In the genomic region with DNA sequence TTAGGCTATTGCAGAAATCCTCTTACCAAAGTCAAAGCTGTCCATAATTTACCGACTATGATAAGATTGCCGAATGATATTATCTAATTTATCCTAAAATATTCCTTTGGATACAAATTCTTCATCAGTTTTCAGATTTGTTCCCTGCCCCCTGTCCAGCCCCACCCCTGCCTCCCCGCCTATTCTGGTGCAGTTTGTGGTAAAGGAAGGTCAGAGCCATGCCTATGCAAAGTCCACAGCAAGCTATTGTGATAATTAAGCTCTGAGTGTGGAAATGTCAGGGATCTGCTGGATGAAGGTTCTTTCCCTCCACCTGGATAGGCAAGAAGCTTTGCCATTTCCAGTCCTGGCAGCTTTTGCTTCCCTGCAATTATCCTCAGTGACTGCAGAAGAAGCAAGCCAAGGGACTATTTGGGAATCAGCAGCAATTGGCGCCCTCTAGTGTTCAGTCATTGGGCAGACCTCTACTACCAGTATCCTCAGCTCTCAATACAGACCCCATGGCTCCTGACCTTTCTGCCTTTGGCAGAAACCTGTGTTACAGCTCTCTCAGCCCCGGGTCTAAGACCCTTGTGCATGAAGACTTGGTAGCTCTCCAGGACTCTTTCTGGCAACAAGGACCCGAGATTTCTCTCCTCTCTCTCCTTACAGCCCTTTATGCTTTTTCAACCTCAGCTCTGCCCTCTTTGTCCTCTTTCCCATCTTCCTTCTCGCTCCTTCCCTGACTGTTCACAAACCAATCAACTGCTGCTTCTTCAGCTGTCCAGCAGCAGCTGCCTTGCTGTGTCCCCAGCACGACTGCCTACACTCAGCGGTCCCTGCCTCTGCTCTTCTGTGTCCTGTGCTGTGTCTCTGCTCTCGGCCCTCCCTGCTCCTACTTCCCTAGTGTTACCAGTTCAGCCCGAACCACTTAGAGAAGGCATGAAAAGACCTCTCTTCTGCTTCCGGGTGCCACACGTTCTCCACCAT, we compare ENCODE assay signal across 9 mouse cellular contexts. TPM values are rescaled to one million over a fixed set of nuclear protein-coding genes. Genes with fewer than 3 reads are reported as not detected.
A peak's percentile ranks its signal among the peaks of the same experiment; 100 is the strongest.
DNase-seq lines count a peak whose midpoint lies in the region; ATAC-seq lines count a peak whose summit lies in the region.
"Not testable (repeated sequence)": the region's sequence is repeated elsewhere in the genome, so short reads cannot be mapped to it uniquely, and the experiment has no call there.
"Had no signal": no experiment of that assay in that cellular context is flagged by ENCODE, and none has a peak within 500 bp of the region (broad histone marks: within the 10 kb centered on the region; RNA-seq: fewer than 3 reads in every experiment).

No protein-coding gene starts in this region.

- not testable (repeated sequence) for H3K4me1 ChIP-seq in forebrain, embryonic 11.5 days (replicated peaks; ENCODE audit: control insufficient read depth, insufficient read depth, low read length); liver, embryonic 11.5 days (replicated peaks; ENCODE audit: control insufficient read depth, insufficient read depth, low read length)

- H3K36me3 ChIP-seq in forebrain, embryonic 11.5 days (ENCODE audit: control insufficient read depth, insufficient read depth, low read length); liver, embryonic 11.5 days (ENCODE audit: control insufficient read depth, insufficient read depth, low read length): not testable (repeated sequence)

- not testable (repeated sequence) for H3K27me3 ChIP-seq in forebrain, embryonic 11.5 days (ENCODE audit: control insufficient read depth, insufficient read depth, low read length); liver, embryonic 11.5 days (replicated peaks; ENCODE audit: control insufficient read depth, insufficient read depth, low read length)

- peak; percentile 92 for ATAC-seq in forebrain, embryonic 11.5 days (replicated peaks; ENCODE audit: low FRiP score)
- peak; percentile 61 for ATAC-seq in liver, embryonic 11.5 days (replicated peaks; ENCODE audit: low FRiP score)
- ATAC-seq in monocyte, adult 5-6 weeks (replicated peaks; ENCODE audit: insufficient number of reproducible peaks, low FRiP score, low TSS enrichment, poor library complexity, severe bottlenecking): 0 out of 2 replicates have a peak, but pooled peaks have one; percentile 51

- H3K27ac ChIP-seq in forebrain, embryonic 11.5 days (ENCODE audit: low read depth, low read length): not testable (repeated sequence)
- peak overlapping the region; percentile 13; the same call in 1 of the 2 replicates for H3K27ac ChIP-seq in liver, embryonic 11.5 days (ENCODE audit: low read depth, low read length)

- H3K4me3 ChIP-seq in forebrain, embryonic 11.5 days (ENCODE audit: low read depth, low read length); liver, embryonic 11.5 days (ENCODE audit: low read depth, low read length): not testable (repeated sequence)

- H3K9me3 ChIP-seq in forebrain, embryonic 11.5 days (ENCODE audit: control insufficient read depth, low read length); liver, embryonic 11.5 days (ENCODE audit: control insufficient read depth, low read length): not testable (repeated sequence)

- peak; percentile 57 to 61 for DNase-seq in B cell, adult 2 months
- peak; percentile 12 for DNase-seq in c-Kit-positive CD71-negative TER-119-negative erythroid progenitor cells, embryonic 14.5 days (ENCODE audit: low read depth)
- peak; percentile 74 for DNase-seq in forebrain, embryonic 11.5 days (ENCODE audit: low spot score)
- peak; percentile 49 to 64 for DNase-seq in heart, postnatal 10 days
- DNase-seq in kidney, postnatal 25 days: peak; percentile 52 to 60
- not testable (repeated sequence) for DNase-seq in liver, embryonic 11.5 days (ENCODE audit: low spot score)
- DNase-seq in spleen, postnatal 36 days (ENCODE audit: low spot score in 2 of 2): peak; percentile 22 to 31

- H3K9ac ChIP-seq in forebrain, embryonic 11.5 days (ENCODE audit: low read length); liver, embryonic 11.5 days (ENCODE audit: low read depth, low read length): not testable (repeated sequence)

- WGBS in forebrain, embryonic 11.5 days: 57% methylated on average over 13 of the region's 13 CpGs
- WGBS in liver, embryonic 11.5 days: 54% methylated on average over 12 of the region's 13 CpGs

- not testable (repeated sequence) for H3K4me2 ChIP-seq in forebrain, embryonic 11.5 days (ENCODE audit: low read depth, low read length, severe bottlenecking); liver, embryonic 11.5 days

- intact Hi-C loops in heart, postnatal 10 days (cut with DNase I): not testable (repeated sequence)

RNA-seq across cellular contexts. Expression of a gene that starts 6.7 kb away (rescaled TPM):
- polyA plus RNA-seq in forebrain, embryonic 11.5 days (2014; fragmentation: Nextera tagmentation; extraction: Ambion mirVana): not detected in 2 replicates
- not detected for total RNA-seq in heart, postnatal 10 days (2021)
- 0.18 TPM in 1 of 2 replicates, not detected in the other for polyA plus RNA-seq in liver, embryonic 11.5 days (2014; fragmentation: Nextera tagmentation; extraction: Ambion mirVana)
- 35.0 to 144 TPM (median 65.3 TPM) in 3 replicates for total RNA-seq in monocyte, adult 5-6 weeks (2017)
- polyA plus RNA-seq: G1E had no signal

RNA-seq across cellular contexts. Expression of a gene that starts 32.1 kb away (rescaled TPM):
- polyA plus RNA-seq in forebrain, embryonic 11.5 days (2014; fragmentation: Nextera tagmentation; extraction: Ambion mirVana): not detected in 2 replicates
- not detected for total RNA-seq in heart, postnatal 10 days (2021)
- not detected in 2 replicates for polyA plus RNA-seq in liver, embryonic 11.5 days (2014; fragmentation: Nextera tagmentation; extraction: Ambion mirVana)
- total RNA-seq in monocyte, adult 5-6 weeks (2017): not detected in 3 replicates
- polyA plus RNA-seq: G1E had no signal

RNA-seq across cellular contexts. Expression of a gene that starts 48.6 kb away (rescaled TPM):
- polyA plus RNA-seq in forebrain, embryonic 11.5 days (2014; fragmentation: Nextera tagmentation; extraction: Ambion mirVana): not detected in 2 replicates
- not detected for total RNA-seq in heart, postnatal 10 days (2021)
- polyA plus RNA-seq in liver, embryonic 11.5 days (2014; fragmentation: Nextera tagmentation; extraction: Ambion mirVana): 0.45 and 1.3 TPM in 2 replicates
- total RNA-seq in monocyte, adult 5-6 weeks (2017): 0.19 TPM in 1 of 3 replicates, not detected in the others
- polyA plus RNA-seq: G1E had no signal

Comparison
In these comparisons a context has a peak if more than half of its experiments do, and no peak if none do; other contexts are left out.
1. RNA of a gene that starts 6.7 kb away (total RNA-seq): 35.0 to 144 TPM in monocyte, adult 5-6 weeks; not detected in heart, postnatal 10 days; every median in the first group is over 10 times any median in the second.
2. Peak in every context shown above with its lines, with median percentiles within 50 percentile points of each other: ATAC-seq.